Mouse (Mus musculus) spleen, adult 2 months (tissue): Measurements from ENCODE around the gene Vamp8.

ENCODE experiments used
- CTCF ChIP-seq: fragments of 200-500 bp; IDR thresholded peaks from 2 replicates; pipeline ENCODE4 v1.5.1; 2011; ENCODE audit warnings: mild to moderate bottlenecking, inconsistent platforms; ENCODE audit not compliant: insufficient read depth, insufficient read length, insufficient replicate concordance; ENCODE audit errors: extremely low read depth
- POLR2A ChIP-seq: fragments of 200-500 bp; IDR thresholded peaks from 2 replicates; pipeline ENCODE4 v1.6.1; 2011; ENCODE audit warnings: low read depth, low read length, inconsistent platforms

DNA sequence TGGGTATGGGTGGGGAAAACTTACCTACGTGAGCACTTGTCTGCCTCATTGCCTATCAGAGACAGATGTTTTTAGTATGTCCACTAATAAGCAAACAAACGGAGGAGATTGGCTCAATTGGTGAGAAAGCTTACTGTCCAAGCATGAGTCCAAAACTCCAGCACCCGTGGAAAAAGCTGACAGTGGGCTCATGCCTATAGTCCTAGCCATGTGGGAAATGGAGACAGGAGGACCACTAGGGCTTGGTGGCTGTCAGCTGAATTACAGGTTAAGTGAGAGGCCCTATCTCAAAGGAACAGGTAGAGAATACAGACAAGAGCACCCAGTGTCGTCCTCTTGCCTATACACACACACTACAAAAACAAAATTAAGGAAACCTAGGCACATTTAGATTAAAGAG is 44.2 kb downstream of the Vamp8 start:
- TF ChIP-seq CTCF: no peak
- no peak for TF ChIP-seq POLR2A
